Mouse (Mus musculus) frontal cortex, adult 2 months (tissue): ENCODE data around the gene Qpctl. TPM values are rescaled to one million over a fixed set of nuclear protein-coding genes. Genes with fewer than 3 reads are reported as not detected.

ENCODE experiments used
- DNase-seq, 2 experiments: peaks; one replicate each; pipeline ENCODE4 v3.0.0; 2022; ENCODE audit warnings: low spot score in 1 of 2; ENCODE audit errors: extremely low spot score in 1 of 2
- polyA plus RNA-seq: library from polyadenylated mRNA; depleted of rRNA; stranded (reverse); fragments of >200 nt; gene quantifications from 2 replicates; pipeline ENCODE4 v1.2.3, GENCODE M21; 2012

Qpctl gene
- polyA plus RNA-seq, 1 experiment = 16.7 TPM

- DNase-seq = no peak
Measured at GRCm38 (mm10) chr7:19127744-19128143, 21.3 kb downstream of the Qpctl start.

DNA sequence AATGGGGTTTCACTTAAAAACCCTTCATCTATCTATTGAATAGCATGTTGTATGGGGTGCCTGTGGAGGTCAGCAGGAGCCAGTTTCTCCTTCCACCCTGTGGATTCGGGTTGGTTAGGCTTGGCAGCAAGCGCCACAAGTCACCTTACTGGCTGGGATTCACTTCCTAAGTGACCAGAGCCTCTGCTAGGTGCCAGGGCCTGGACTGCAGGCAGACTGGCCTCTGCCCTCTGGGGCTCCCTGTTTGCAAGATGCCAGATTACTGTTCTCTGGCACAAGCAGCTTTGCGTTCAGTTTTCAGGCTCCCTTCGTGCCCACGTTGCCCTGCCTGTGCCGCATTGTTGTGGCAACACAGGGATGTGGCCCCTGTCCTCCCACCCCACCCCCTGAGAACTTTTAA, 24.4 kb downstream of the Qpctl start:
- DNase-seq = no peak

- no peak for DNase-seq
Measured at GRCm38 (mm10) chr7:19121686-19122085, 27.4 kb downstream of the Qpctl start.

DNA sequence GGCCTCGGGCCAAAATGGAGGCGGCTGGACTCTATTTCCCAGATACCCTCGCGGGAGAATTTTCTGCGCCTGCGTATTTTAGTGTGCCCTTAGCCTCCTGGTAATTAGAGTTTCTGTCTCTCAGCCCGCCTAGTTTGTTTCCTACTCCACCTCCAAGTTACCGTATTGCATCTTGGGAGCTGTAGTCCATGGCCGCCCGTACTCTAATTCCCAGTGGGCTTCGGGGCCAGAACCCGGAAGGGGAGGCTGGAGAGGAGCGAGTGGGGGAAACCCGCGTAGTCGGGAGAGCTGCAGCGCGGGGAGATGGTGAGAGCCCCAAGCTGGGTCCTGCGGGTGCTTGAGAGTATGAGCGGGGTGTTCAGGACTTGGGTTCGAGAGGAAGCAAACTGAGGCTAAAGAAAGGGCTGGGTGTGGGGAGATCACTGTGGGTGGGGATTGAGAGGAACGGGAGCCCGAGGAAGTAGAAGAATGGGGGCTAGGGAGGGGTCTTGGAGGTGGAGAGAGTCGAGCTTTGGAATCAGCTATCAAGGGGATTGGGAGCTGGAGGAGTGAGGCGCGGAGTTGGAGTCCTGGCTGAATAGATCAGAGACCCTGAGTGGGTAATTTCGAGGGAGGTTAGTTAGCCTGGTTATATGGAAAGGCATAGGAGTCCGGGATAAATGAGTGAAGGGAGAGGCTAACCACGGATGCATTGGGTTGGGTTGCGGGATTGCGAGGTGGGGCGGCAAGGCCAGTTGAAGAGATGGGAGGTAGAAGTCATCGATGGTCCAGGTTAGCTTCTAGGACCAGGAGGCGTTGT, 29.3 kb downstream of the Qpctl start, which contains the start of gene Fbxo46:
TSS of gene Fbxo46 (plus strand) at position 229 of the 799 bp plus-strand sequence.
- peak; percentile 96 to 97 for DNase-seq

DNA sequence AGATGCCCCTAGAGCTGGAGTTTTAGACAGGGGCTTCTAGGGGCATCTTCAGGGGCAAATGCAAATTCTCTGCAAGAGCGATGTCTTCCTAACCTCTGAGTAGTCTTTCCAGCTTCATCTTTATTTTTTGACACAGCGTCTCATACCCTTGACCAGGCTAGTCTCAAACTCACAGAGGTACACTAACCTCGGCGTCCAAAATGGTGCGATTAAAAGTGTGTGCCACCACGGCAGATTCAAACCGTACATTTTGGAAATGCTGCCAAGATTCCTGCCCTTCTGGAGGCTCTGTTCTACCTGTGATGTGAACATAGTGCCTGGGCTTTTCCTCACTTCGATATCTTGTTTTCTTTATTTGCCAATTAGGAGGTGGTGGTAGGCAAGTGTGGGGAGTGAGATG, 30.0 kb downstream of the Qpctl start:
- DNase-seq = no peak

DNA sequence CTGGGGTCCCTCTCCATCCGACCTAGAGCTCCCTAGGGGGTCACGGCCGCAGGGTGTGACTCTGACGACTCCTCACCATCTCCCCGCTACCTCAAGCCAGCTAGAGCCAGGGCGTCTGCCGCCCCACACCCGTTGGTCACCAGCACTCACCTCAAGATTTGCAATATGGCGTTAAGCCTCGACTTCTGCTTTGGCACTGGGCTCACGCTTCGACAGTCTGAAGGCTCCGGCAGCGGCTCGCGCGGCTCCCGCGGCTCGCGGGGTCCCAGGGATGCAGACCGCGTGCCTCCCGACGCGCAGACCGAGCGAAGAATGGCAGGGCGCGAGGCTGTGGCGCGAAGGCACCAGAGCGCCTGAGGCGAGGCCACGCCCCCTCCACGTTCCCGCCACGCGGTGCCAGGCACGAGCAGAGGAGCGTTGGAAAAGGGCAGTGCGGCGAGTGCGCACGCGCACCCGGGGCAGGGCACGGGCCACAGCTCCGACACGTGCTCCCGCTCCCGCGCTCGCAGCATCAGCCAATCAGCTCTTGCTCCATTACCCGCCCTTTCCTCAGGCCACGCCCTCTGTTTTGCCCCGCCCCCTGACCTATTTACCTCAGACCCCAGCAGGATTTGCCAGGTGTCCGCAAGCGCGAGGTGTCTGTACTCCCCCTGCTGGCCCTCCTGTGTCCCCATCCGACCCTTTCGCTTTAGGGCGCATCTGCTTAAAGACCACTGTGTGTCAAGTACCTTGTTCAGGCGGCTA, 30.9 kb downstream of the Qpctl start, which contains the start of gene Gm4969:
TSS of gene Gm4969 (minus strand) at position 341 of the 744 bp plus-strand sequence.
- DNase-seq = peak in 1 of 2 experiments; percentile 50

- no peak for DNase-seq
Measured at GRCm38 (mm10) chr7:19109565-19109964, 39.5 kb downstream of the Qpctl start.

DNA sequence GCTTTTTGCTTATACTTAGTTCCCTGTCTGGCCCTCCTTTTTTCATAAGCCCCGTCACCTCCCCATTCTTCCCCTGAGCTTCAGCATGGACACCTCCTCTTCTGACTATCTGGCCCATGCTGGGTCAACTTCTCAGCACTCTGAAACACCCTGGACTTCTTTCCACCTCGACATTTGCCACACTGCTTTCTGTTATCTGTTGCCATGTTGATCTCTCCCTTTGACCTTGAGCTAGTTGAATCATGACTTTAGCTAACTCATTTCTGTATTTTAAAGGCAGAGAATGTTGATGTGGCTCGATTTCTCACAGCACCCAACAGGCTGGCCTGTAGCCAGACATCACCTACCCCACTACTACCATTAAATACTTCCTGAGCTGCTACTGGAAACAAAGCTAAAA, 41.7 kb downstream of the Qpctl start:
- no peak for DNase-seq

DNA sequence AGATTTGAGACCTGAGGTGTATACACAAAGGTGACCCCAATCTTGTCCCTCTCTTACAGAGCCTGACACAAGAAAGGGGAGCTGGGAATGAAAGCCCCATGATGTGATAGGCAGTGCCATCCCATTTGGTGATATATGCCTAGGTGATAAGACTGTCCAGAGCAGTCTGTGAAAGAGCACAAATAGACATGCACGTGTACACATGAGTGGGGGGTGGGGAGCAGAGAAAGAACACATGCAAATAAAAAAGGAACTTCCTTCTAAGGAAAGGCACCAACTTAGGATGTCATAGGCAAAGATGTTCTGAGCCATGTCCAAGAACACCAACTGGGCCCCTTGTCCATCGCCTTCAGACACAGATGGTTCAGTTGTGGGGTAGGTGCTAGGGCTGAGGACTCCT, 44.6 kb downstream of the Qpctl start:
- no peak for DNase-seq

GRCm38 (mm10) chr7:19103741-19104140, 45.4 kb downstream of the Qpctl start:
- no peak for DNase-seq

DNA sequence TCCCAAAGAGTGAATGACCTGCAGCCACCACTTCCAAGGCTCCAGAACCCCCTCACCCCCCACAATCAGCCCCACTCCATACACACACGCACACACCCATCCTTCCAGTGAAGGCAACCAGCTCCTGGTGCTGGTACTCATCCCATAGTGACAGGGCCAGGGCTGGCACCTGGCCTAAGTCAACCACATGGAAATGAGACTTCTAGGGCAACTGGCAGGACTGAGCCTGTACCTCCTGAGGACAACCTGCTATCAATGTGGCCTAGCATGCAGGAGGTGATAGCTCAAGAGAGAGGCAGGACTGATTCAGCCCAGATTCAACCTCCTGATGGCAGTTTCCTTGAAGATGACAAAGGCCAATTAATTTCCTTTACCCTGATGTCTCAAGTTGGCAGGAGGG, 48.8 kb downstream of the Qpctl start:
- no peak for DNase-seq

DNA sequence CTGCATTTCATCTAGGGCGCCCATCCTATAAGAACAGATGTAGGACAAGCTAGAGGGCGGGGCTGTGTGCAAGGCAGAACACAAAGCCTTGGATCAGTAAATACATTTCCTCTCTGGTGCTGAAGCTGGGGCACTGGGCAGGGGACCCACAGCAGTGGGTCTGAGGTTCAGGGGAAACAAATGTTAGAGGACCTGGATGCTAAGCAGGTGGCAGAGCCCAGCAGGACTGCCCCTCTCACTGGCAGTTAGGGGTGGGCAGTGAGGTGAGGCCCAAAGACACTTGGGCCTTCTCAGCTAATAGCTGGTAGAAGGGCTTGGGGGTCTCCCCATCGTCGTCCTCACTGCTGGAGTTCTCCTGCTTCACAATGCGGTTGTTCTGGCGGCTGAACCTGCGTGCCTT, 50.3 kb downstream of the Qpctl start:
- no peak for DNase-seq

DNA sequence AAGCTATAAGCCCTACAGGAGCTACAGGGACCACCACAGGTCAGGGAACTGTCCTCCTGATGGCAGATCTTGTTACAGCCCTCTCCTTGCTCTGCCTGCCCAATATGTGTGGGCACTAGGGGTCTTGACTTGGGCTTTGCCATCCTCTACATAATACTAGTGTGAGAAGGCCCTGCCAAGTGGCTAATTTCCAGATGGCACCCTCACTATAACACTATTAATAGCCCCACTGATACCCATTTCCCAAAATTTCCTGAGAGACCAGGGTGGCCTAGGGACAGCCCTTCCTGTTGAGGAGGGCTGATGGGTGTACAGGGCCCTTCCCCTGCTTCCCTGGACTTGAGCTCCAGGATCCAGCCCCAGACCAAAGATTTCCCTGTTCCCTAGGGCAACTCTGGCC, 51.2 kb downstream of the Qpctl start:
- no peak for DNase-seq

DNA sequence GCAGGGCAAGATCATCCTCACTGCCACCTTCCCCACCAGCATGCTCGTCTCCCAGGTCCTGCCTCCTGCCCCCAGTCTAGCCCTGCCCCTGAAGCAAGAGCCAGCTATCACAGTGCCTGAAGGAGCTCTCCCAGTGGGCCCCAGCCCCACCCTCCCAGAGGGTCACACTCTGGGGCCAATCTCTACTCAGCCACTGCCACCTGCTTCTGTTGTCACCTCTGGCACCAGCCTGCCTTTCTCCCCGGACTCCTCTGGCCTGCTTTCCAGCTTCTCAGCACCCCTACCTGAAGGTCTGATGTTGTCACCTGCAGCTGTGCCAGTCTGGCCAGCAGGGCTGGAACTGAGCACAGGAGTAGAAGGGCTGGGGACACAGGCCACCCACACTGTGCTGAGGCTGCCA, 51.9 kb downstream of the Qpctl start:
- DNase-seq = no peak

DNA sequence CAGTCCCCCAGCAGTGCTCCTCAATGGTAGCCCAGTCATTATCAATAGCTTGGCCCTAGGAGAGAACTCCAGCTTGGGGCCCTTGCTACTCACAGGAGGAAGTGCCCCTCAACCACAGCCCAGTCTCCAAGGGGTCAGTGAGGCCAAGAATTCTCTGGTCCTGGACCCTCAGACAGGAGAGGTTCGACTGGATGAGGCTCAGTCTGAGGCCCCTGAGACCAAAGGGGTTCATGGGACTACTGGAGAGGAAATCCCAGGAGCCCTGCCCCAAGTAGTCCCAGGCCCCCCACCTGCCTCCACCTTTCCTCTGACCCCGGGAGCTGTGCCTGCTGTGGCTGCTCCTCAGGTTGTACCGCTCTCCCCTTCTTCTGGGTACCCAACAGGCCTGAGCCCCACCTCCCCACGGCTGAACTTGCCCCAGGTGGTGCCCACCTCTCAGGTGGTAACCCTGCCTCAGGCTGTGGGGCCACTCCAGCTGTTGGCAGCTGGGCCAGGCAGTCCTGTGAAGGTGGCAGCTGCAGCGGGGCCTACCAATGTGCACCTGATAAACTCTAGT, 52.6 kb downstream of the Qpctl start:
- no peak for DNase-seq

- DNase-seq = no peak
Measured at GRCm38 (mm10) chr7:19095751-19096110, 53.4 kb downstream of the Qpctl start.

- DNase-seq = no peak
Measured at GRCm38 (mm10) chr7:19094826-19095750, 54.0 kb downstream of the Qpctl start.

DNA sequence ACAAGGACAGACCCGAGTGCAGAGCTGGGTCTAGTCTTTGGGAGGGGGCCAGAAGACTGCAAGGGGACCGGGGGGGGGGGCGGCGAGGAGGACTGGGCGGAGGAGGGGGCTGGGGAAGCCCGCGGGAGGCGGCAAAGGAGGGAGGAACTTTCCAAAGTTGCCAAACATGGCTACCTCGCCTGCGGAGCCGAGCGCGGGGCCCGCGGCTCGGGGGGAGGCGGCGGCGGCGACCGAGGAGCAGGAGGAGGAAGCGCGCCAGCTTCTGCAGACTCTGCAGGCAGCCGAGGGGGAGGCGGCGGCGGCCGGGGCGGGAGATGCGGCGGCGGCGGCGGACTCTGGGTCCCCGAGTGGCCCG, 54.6 kb downstream of the Qpctl start, which contains the start of gene Six5:
TSS of gene Six5 (plus strand) at position 124 of the 355 bp plus-strand sequence.
- DNase-seq = no peak

DNA sequence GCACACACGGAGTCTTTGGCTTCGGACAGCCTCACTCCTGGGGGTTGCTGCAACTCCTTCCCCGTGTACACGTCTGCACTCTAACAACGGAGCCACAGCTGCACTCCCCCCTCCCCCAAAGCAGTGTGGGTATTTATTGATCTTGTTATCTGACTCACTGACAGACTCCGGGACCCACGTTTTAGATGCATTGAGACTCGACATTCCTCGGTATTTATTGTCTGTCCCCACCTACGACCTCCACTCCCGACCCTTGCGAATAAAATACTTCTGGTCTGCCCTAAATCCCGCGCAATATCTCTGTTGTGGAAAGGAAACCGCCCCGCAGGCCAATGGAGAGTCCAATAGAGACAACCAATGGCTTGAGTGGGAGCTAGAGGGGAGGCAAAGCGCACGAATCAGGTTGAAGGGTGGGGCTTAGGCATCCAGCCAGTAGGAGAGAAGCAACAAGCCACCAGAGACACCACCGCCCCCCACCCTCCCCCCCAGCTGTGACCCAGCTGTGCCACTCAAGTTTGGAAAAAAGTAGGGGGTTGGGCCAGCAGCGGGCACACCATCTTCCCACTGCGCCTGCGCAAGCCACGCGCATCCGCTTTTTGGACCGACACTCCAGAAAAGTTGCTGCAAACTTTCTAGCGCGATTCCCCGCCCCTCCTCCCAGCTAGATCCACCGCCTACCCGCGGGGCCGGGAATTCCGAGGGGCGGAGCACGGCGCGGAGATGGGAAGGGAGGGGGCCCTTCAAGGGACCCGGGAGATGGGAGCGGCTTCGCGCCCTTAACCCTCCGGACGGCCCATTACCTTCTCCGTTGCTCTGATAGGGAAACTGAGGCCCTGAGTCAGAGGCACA, 55.3 kb downstream of the Qpctl start:
- DNase-seq = peak; percentile 59 to 85

DNA sequence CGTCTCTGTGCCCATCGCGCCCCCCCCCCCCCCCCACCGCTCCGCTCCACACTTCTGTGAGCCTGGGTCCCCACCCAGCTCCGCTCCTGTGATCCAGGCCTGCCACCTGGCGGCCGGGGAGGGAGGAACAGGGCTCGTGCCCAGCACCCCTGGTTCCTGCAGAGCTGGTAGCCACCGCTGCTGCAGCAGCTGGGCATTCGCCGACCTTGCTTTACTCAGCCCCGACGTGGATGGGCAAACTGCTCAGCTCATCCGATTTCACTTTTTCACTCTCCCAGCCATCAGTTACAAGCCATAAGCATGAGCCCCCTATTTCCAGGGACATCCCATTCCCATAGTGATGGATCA, 55.9 kb downstream of the Qpctl start:
- DNase-seq = peak in 1 of 2 experiments; percentile 81
